ENCODE assay signal across 8 mouse cellular contexts in genomic region chr7:4842634-4843131, GRCm38 (mm10). TPM values are rescaled to one million over a fixed set of nuclear protein-coding genes. Genes with fewer than 3 reads are reported as not detected.
DNase-seq lines count a peak whose midpoint lies in the region; ATAC-seq lines count a peak whose summit lies in the region.

No protein-coding gene starts in this region.

- H3K36me3 ChIP-seq in kidney, embryonic 15.5 days, result no peaks in the 10 kb centered on the region
- H3K36me3 ChIP-seq in hindbrain, embryonic 12.5 days, result no peaks in the 10 kb centered on the region
- H3K36me3 ChIP-seq in limb, embryonic 12.5 days, result no peaks in the 10 kb centered on the region
- no peaks in the 10 kb centered on the region for H3K36me3 ChIP-seq in neural tube, embryonic 15.5 days

- peaks cover 77% of the 10 kb centered on the region for H3K27me3 ChIP-seq in kidney, embryonic 15.5 days
- peaks cover 44% of the 10 kb centered on the region for H3K27me3 ChIP-seq in hindbrain, embryonic 12.5 days
- H3K27me3 ChIP-seq in limb, embryonic 12.5 days, result peaks cover 97% of the 10 kb centered on the region
- 0 out of 2 replicates have a peak, but pooled peaks cover 4% of the 10 kb centered on the region for H3K27me3 ChIP-seq in neural tube, embryonic 15.5 days (replicated peaks)

- no peak for DNase-seq in kidney, adult 8-10 months
- DNase-seq in brain, adult 2 months (ENCODE audit: low read depth, low spot score), result peak; percentile 81
- DNase-seq in gastrocnemius, postnatal 14 days, result no peak
- DNase-seq in cerebellum, postnatal 36 days, result no peak

- H3K9ac ChIP-seq in kidney, embryonic 15.5 days, result 0 out of 2 replicates have a peak overlapping the region, but pooled peaks have one; percentile 26
- H3K9ac ChIP-seq in hindbrain, embryonic 12.5 days, result peak overlapping the region; percentile 69
- 0 out of 2 replicates have a peak overlapping the region, but pooled peaks have one; percentile 12 for H3K9ac ChIP-seq in limb, embryonic 12.5 days (replicated peaks)
- H3K9ac ChIP-seq in neural tube, embryonic 15.5 days (replicated peaks), result peak overlapping the region; percentile 73

- peak overlapping the region; percentile 95 for H3K4me2 ChIP-seq in kidney, embryonic 15.5 days
- H3K4me2 ChIP-seq in hindbrain, embryonic 12.5 days (replicated peaks), result peak overlapping the region; percentile 90
- H3K4me2 ChIP-seq in limb, embryonic 12.5 days, result peak overlapping the region; percentile 94
- H3K4me2 ChIP-seq in neural tube, embryonic 15.5 days, result peak overlapping the region; percentile 80

- ATAC-seq in kidney, embryonic 15.5 days (replicated peaks; ENCODE audit: low FRiP score), result peak; percentile 68
- peak; percentile 62 for ATAC-seq in hindbrain, embryonic 12.5 days (ENCODE audit: low FRiP score)
- 0 out of 2 replicates have a peak, but pooled peaks have one; percentile 27 for ATAC-seq in limb, embryonic 12.5 days (ENCODE audit: insufficient number of reproducible peaks, insufficient read depth, low FRiP score, low TSS enrichment, low read depth)
- ATAC-seq in neural tube, embryonic 15.5 days (ENCODE audit: low FRiP score), result peak; percentile 71

- H3K4me1 ChIP-seq in kidney, embryonic 15.5 days, result peaks cover 33% of the 10 kb centered on the region
- H3K4me1 ChIP-seq in hindbrain, embryonic 12.5 days, result peaks cover 28% of the 10 kb centered on the region
- peaks cover 24% of the 10 kb centered on the region for H3K4me1 ChIP-seq in limb, embryonic 12.5 days (replicated peaks)
- peaks cover 37% of the 10 kb centered on the region for H3K4me1 ChIP-seq in neural tube, embryonic 15.5 days

- no peaks in the 10 kb centered on the region for H3K9me3 ChIP-seq in kidney, embryonic 15.5 days (replicated peaks)
- H3K9me3 ChIP-seq in hindbrain, embryonic 12.5 days (replicated peaks), result no peaks in the 10 kb centered on the region
- no peaks in the 10 kb centered on the region for H3K9me3 ChIP-seq in limb, embryonic 12.5 days
- H3K9me3 ChIP-seq in neural tube, embryonic 15.5 days (replicated peaks), result no peaks in the 10 kb centered on the region

- intact Hi-C loops in gastrocnemius, postnatal 14 days (cut with DNase I; ENCODE audit: low total_unique reads), result no loop called here

- no peak overlapping the region for H3K27ac ChIP-seq in kidney, embryonic 15.5 days
- peak overlapping the region; percentile 79 for H3K27ac ChIP-seq in hindbrain, embryonic 12.5 days
- no peak overlapping the region for H3K27ac ChIP-seq in limb, embryonic 12.5 days
- H3K27ac ChIP-seq in neural tube, embryonic 15.5 days (replicated peaks), result peak overlapping the region; percentile 87

- WGBS in kidney, embryonic 15.5 days, result 1% methylated on average over 16 of the region's 16 CpGs
- 2% methylated on average over 16 of the region's 16 CpGs for WGBS in hindbrain, embryonic 12.5 days
- WGBS in limb, embryonic 12.5 days, result 1% methylated on average over 16 of the region's 16 CpGs
- WGBS in neural tube, embryonic 15.5 days, result under 1% methylated on average over 16 of the region's 16 CpGs

- H3K4me3 ChIP-seq in kidney, embryonic 15.5 days (replicated peaks), result peak overlapping the region; percentile 50
- peak overlapping the region; percentile 55 for H3K4me3 ChIP-seq in hindbrain, embryonic 12.5 days
- peak overlapping the region; percentile 47 for H3K4me3 ChIP-seq in limb, embryonic 12.5 days (replicated peaks)
- H3K4me3 ChIP-seq in neural tube, embryonic 15.5 days (replicated peaks), result peak overlapping the region; percentile 49

RNA-seq across cellular contexts. Expression of gene Shisa7, which starts 1.8 kb away (rescaled TPM):
- 0.84 and 0.96 TPM in 2 replicates for polyA plus RNA-seq in kidney, embryonic 15.5 days (2015; fragmentation: Nextera tagmentation; extraction: Ambion mirVana)
- polyA plus RNA-seq in hindbrain, embryonic 12.5 days (2016; fragmentation: Nextera tagmentation; extraction: Ambion mirVana), result 5.3 and 6.7 TPM in 2 replicates
- polyA plus RNA-seq in limb, embryonic 12.5 days (2016; fragmentation: Nextera tagmentation; extraction: Ambion mirVana), result 0.12 and 0.21 TPM in 2 replicates
- polyA plus RNA-seq in neural tube, embryonic 15.5 days (2015; fragmentation: Nextera tagmentation; extraction: Ambion mirVana), result 10.6 and 11.3 TPM in 2 replicates
- not detected for total RNA-seq in gastrocnemius, postnatal 14 days (2021)

RNA-seq across cellular contexts. Expression of gene Isoc2b, which starts 27.4 kb away (rescaled TPM):
- polyA plus RNA-seq in kidney, embryonic 15.5 days (2015; fragmentation: Nextera tagmentation; extraction: Ambion mirVana), result 6.1 and 7.2 TPM in 2 replicates
- polyA plus RNA-seq in hindbrain, embryonic 12.5 days (2016; fragmentation: Nextera tagmentation; extraction: Ambion mirVana), result 5.1 and 7.0 TPM in 2 replicates
- polyA plus RNA-seq in limb, embryonic 12.5 days (2016; fragmentation: Nextera tagmentation; extraction: Ambion mirVana), result 4.2 and 5.2 TPM in 2 replicates
- 3.7 and 5.9 TPM in 2 replicates for polyA plus RNA-seq in neural tube, embryonic 15.5 days (2015; fragmentation: Nextera tagmentation; extraction: Ambion mirVana)
- 1 to 10 TPM; 2.4 TPM for total RNA-seq in gastrocnemius, postnatal 14 days (2021)

RNA-seq across cellular contexts. Expression of gene Ube2s, which starts 30.3 kb away (rescaled TPM):
- 384 and 386 TPM in 2 replicates for polyA plus RNA-seq in kidney, embryonic 15.5 days (2015; fragmentation: Nextera tagmentation; extraction: Ambion mirVana)
- polyA plus RNA-seq in hindbrain, embryonic 12.5 days (2016; fragmentation: Nextera tagmentation; extraction: Ambion mirVana), result 331 and 348 TPM in 2 replicates
- 437 and 457 TPM in 2 replicates for polyA plus RNA-seq in limb, embryonic 12.5 days (2016; fragmentation: Nextera tagmentation; extraction: Ambion mirVana)
- 252 and 275 TPM in 2 replicates for polyA plus RNA-seq in neural tube, embryonic 15.5 days (2015; fragmentation: Nextera tagmentation; extraction: Ambion mirVana)
- total RNA-seq in gastrocnemius, postnatal 14 days (2021), result 10 to 100 TPM; 79.5 to 80.4 TPM

RNA-seq across cellular contexts. Expression of gene Isoc2a, which starts 34.3 kb away (rescaled TPM):
- polyA plus RNA-seq in kidney, embryonic 15.5 days (2015; fragmentation: Nextera tagmentation; extraction: Ambion mirVana), result 0.93 and 1.2 TPM in 2 replicates
- 0.88 and 1.2 TPM in 2 replicates for polyA plus RNA-seq in hindbrain, embryonic 12.5 days (2016; fragmentation: Nextera tagmentation; extraction: Ambion mirVana)
- polyA plus RNA-seq in limb, embryonic 12.5 days (2016; fragmentation: Nextera tagmentation; extraction: Ambion mirVana), result 0.97 and 1.3 TPM in 2 replicates
- polyA plus RNA-seq in neural tube, embryonic 15.5 days (2015; fragmentation: Nextera tagmentation; extraction: Ambion mirVana), result 0.51 and 0.79 TPM in 2 replicates
- 10 to 100 TPM; 15.8 to 16.7 TPM for total RNA-seq in gastrocnemius, postnatal 14 days (2021)

RNA-seq across cellular contexts. Expression of gene Rpl28, which starts 50.0 kb away (rescaled TPM):
- 391 and 408 TPM in 2 replicates for polyA plus RNA-seq in kidney, embryonic 15.5 days (2015; fragmentation: Nextera tagmentation; extraction: Ambion mirVana)
- polyA plus RNA-seq in hindbrain, embryonic 12.5 days (2016; fragmentation: Nextera tagmentation; extraction: Ambion mirVana), result 290 and 306 TPM in 2 replicates
- polyA plus RNA-seq in limb, embryonic 12.5 days (2016; fragmentation: Nextera tagmentation; extraction: Ambion mirVana), result 396 and 399 TPM in 2 replicates
- 224 and 255 TPM in 2 replicates for polyA plus RNA-seq in neural tube, embryonic 15.5 days (2015; fragmentation: Nextera tagmentation; extraction: Ambion mirVana)
- total RNA-seq in gastrocnemius, postnatal 14 days (2021), result 100 to 1,000 TPM; 613 to 657 TPM

Comparison
In these comparisons a context has a peak if more than half of its experiments do, and no peak if none do; other contexts are left out.
1. H3K27ac ChIP-seq: peak in hindbrain, embryonic 12.5 days (single experiment) and neural tube, embryonic 15.5 days (single experiment); none in kidney, embryonic 15.5 days (single experiment) and limb, embryonic 12.5 days (single experiment).
2. H3K9ac ChIP-seq: peak in every context shown above with its lines; median percentile 73 in neural tube, embryonic 15.5 days; 69 in hindbrain, embryonic 12.5 days; 26 in kidney, embryonic 15.5 days; 12 in limb, embryonic 12.5 days.
3. Peak in every context shown above with its lines, with median percentiles within 50 percentile points of each other: ATAC-seq, H3K4me2 ChIP-seq and H3K4me3 ChIP-seq.